Mouse (Mus musculus): ENCODE data around the gene Btbd16. TPM values are rescaled to one million over a fixed set of nuclear protein-coding genes. Genes with fewer than 3 reads are reported as not detected.

Btbd16 gene
- polyA plus RNA-seq, 1 experiment from 2014 or later = not detected

- no peaks in the 10 kb centered on the region for H3K36me3 ChIP-seq (replicated peaks; ENCODE audit: control insufficient read depth, insufficient read depth, low read depth, low read length)
- H3K9me3 ChIP-seq (replicated peaks; ENCODE audit: control insufficient read depth, low read length) = no peaks in the 10 kb centered on the region
- 59% methylated on average over 8 of the region's 8 CpGs for WGBS
- no peaks in the 10 kb centered on the region for H3K4me1 ChIP-seq (ENCODE audit: control insufficient read depth, insufficient read depth, low read length)
- no peak for DNase-seq (ENCODE audit: low spot score)
- H3K27me3 ChIP-seq (ENCODE audit: control insufficient read depth, insufficient read depth, low read length) = no peaks in the 10 kb centered on the region
- no peak overlapping the region for H3K4me2 ChIP-seq (ENCODE audit: low read depth, low read length)
- no peak overlapping the region for H3K4me3 ChIP-seq (ENCODE audit: low read depth, low read length)
- no peak overlapping the region for H3K27ac ChIP-seq (replicated peaks; ENCODE audit: low read depth, low read length)
- no peak for ATAC-seq (replicated peaks; ENCODE audit: insufficient number of reproducible peaks, low FRiP score, low TSS enrichment, low read depth)
- H3K9ac ChIP-seq (replicated peaks; ENCODE audit: low read length) = no peak overlapping the region
Observed at GRCm38 (mm10) chr7:130796786-130797185, 22.9 kb downstream of the Btbd16 start.

- no peaks in the 10 kb centered on the region for H3K9me3 ChIP-seq (replicated peaks; ENCODE audit: control insufficient read depth, low read length)
- no peaks in the 10 kb centered on the region for H3K27me3 ChIP-seq (ENCODE audit: control insufficient read depth, insufficient read depth, low read length)
- no peak overlapping the region for H3K4me2 ChIP-seq (ENCODE audit: low read depth, low read length)
- DNase-seq (ENCODE audit: low spot score) (no peak), ATAC-seq (replicated peaks; ENCODE audit: insufficient number of reproducible peaks, low FRiP score, low TSS enrichment, low read depth) (no peak)
- no peaks in the 10 kb centered on the region for H3K4me1 ChIP-seq (ENCODE audit: control insufficient read depth, insufficient read depth, low read length)
- 88% methylated on average over 6 of the region's 6 CpGs for WGBS
- H3K27ac ChIP-seq (replicated peaks; ENCODE audit: low read depth, low read length) = no peak overlapping the region
- no peak overlapping the region for H3K9ac ChIP-seq (replicated peaks; ENCODE audit: low read length)
- no peaks in the 10 kb centered on the region for H3K36me3 ChIP-seq (replicated peaks; ENCODE audit: control insufficient read depth, insufficient read depth, low read depth, low read length)
- no peak overlapping the region for H3K4me3 ChIP-seq (ENCODE audit: low read depth, low read length)
Observed at GRCm38 (mm10) chr7:130797524-130797923, 23.7 kb downstream of the Btbd16 start.

GRCm38 (mm10) chr7:130799418-130799817 lies 25.5 kb downstream of the Btbd16 start:
- Histone ChIP-seq H3K9me3 (replicated peaks; ENCODE audit: control insufficient read depth, low read length) (no peaks in the 10 kb centered on the region), H3K9ac (replicated peaks; ENCODE audit: low read length) (no peak overlapping the region), H3K4me3 (ENCODE audit: low read depth, low read length) (no peak overlapping the region), H3K27ac (replicated peaks; ENCODE audit: low read depth, low read length) (no peak overlapping the region), H3K36me3 (replicated peaks; ENCODE audit: control insufficient read depth, insufficient read depth, low read depth, low read length) (no peaks in the 10 kb centered on the region), H3K4me1 (ENCODE audit: control insufficient read depth, insufficient read depth, low read length) (no peaks in the 10 kb centered on the region), H3K27me3 (ENCODE audit: control insufficient read depth, insufficient read depth, low read length) (no peaks in the 10 kb centered on the region), H3K4me2 (ENCODE audit: low read depth, low read length) (no peak overlapping the region)
- ATAC-seq (replicated peaks; ENCODE audit: insufficient number of reproducible peaks, low FRiP score, low TSS enrichment, low read depth) (no peak), DNase-seq (ENCODE audit: low spot score) (no peak)
- 91% methylated on average over 10 of the region's 10 CpGs for WGBS

GRCm38 (mm10) chr7:130800681-130801080 lies 26.8 kb downstream of the Btbd16 start:
- no peaks in the 10 kb centered on the region for H3K27me3 ChIP-seq (ENCODE audit: control insufficient read depth, insufficient read depth, low read length)
- H3K4me2 ChIP-seq (ENCODE audit: low read depth, low read length) = no peak overlapping the region
- H3K9ac ChIP-seq (replicated peaks; ENCODE audit: low read length) = no peak overlapping the region
- H3K27ac ChIP-seq (replicated peaks; ENCODE audit: low read depth, low read length) = no peak overlapping the region
- H3K4me3 ChIP-seq (ENCODE audit: low read depth, low read length) = no peak overlapping the region
- H3K4me1 ChIP-seq (ENCODE audit: control insufficient read depth, insufficient read depth, low read length) = no peaks in the 10 kb centered on the region
- H3K9me3 ChIP-seq (replicated peaks; ENCODE audit: control insufficient read depth, low read length) = no peaks in the 10 kb centered on the region
- ATAC-seq (replicated peaks; ENCODE audit: insufficient number of reproducible peaks, low FRiP score, low TSS enrichment, low read depth) = no peak
- no peaks in the 10 kb centered on the region for H3K36me3 ChIP-seq (replicated peaks; ENCODE audit: control insufficient read depth, insufficient read depth, low read depth, low read length)
- 43% methylated on average over 4 of the region's 4 CpGs for WGBS
- DNase-seq (ENCODE audit: low spot score) = no peak

GRCm38 (mm10) chr7:130801811-130802210 lies 27.9 kb downstream of the Btbd16 start:
- Histone ChIP-seq H3K36me3 (replicated peaks; ENCODE audit: control insufficient read depth, insufficient read depth, low read depth, low read length) (no peaks in the 10 kb centered on the region), H3K4me2 (ENCODE audit: low read depth, low read length) (no peak overlapping the region), H3K4me1 (ENCODE audit: control insufficient read depth, insufficient read depth, low read length) (no peaks in the 10 kb centered on the region), H3K4me3 (ENCODE audit: low read depth, low read length) (no peak overlapping the region), H3K27ac (replicated peaks; ENCODE audit: low read depth, low read length) (no peak overlapping the region), H3K9ac (replicated peaks; ENCODE audit: low read length) (no peak overlapping the region), H3K9me3 (replicated peaks; ENCODE audit: control insufficient read depth, low read length) (no peaks in the 10 kb centered on the region), H3K27me3 (ENCODE audit: control insufficient read depth, insufficient read depth, low read length) (no peaks in the 10 kb centered on the region)
- ATAC-seq (replicated peaks; ENCODE audit: insufficient number of reproducible peaks, low FRiP score, low TSS enrichment, low read depth) (no peak), DNase-seq (ENCODE audit: low spot score) (no peak)
- 91% methylated on average over 4 of the region's 4 CpGs for WGBS

- H3K4me1 ChIP-seq (ENCODE audit: control insufficient read depth, insufficient read depth, low read length) = no peaks in the 10 kb centered on the region
- no peaks in the 10 kb centered on the region for H3K9me3 ChIP-seq (replicated peaks; ENCODE audit: control insufficient read depth, low read length)
- whole genome bisulfite sequencing = 87% methylated on average over 8 of the region's 8 CpGs
- H3K9ac ChIP-seq (replicated peaks; ENCODE audit: low read length) = no peak overlapping the region
- no peak overlapping the region for H3K4me2 ChIP-seq (ENCODE audit: low read depth, low read length)
- DNase-seq (ENCODE audit: low spot score) (no peak), ATAC-seq (replicated peaks; ENCODE audit: insufficient number of reproducible peaks, low FRiP score, low TSS enrichment, low read depth) (no peak)
- H3K4me3 ChIP-seq (ENCODE audit: low read depth, low read length) = no peak overlapping the region
- no peaks in the 10 kb centered on the region for H3K27me3 ChIP-seq (ENCODE audit: control insufficient read depth, insufficient read depth, low read length)
- no peaks in the 10 kb centered on the region for H3K36me3 ChIP-seq (replicated peaks; ENCODE audit: control insufficient read depth, insufficient read depth, low read depth, low read length)
- H3K27ac ChIP-seq (replicated peaks; ENCODE audit: low read depth, low read length) = no peak overlapping the region
Observed at GRCm38 (mm10) chr7:130803251-130803825, 29.5 kb downstream of the Btbd16 start.

- DNase-seq (ENCODE audit: low spot score) (no peak), ATAC-seq (replicated peaks; ENCODE audit: insufficient number of reproducible peaks, low FRiP score, low TSS enrichment, low read depth) (no peak)
- Histone ChIP-seq H3K36me3 (replicated peaks; ENCODE audit: control insufficient read depth, insufficient read depth, low read depth, low read length) (no peaks in the 10 kb centered on the region), H3K9me3 (replicated peaks; ENCODE audit: control insufficient read depth, low read length) (no peaks in the 10 kb centered on the region), H3K4me3 (ENCODE audit: low read depth, low read length) (no peak overlapping the region), H3K27ac (replicated peaks; ENCODE audit: low read depth, low read length) (no peak overlapping the region), H3K4me2 (ENCODE audit: low read depth, low read length) (no peak overlapping the region), H3K4me1 (ENCODE audit: control insufficient read depth, insufficient read depth, low read length) (no peaks in the 10 kb centered on the region), H3K27me3 (ENCODE audit: control insufficient read depth, insufficient read depth, low read length) (no peaks in the 10 kb centered on the region), H3K9ac (replicated peaks; ENCODE audit: low read length) (no peak overlapping the region)
- 85% methylated on average over 5 of the region's 5 CpGs for WGBS
Observed at GRCm38 (mm10) chr7:130804991-130805390, 31.1 kb downstream of the Btbd16 start.

- no peak for ATAC-seq (replicated peaks; ENCODE audit: insufficient number of reproducible peaks, low FRiP score, low TSS enrichment, low read depth)
- Histone ChIP-seq H3K27me3 (ENCODE audit: control insufficient read depth, insufficient read depth, low read length) (no peaks in the 10 kb centered on the region), H3K4me1 (ENCODE audit: control insufficient read depth, insufficient read depth, low read length) (no peaks in the 10 kb centered on the region), H3K4me2 (ENCODE audit: low read depth, low read length) (no peak overlapping the region), H3K9ac (replicated peaks; ENCODE audit: low read length) (no peak overlapping the region), H3K36me3 (replicated peaks; ENCODE audit: control insufficient read depth, insufficient read depth, low read depth, low read length) (no peaks in the 10 kb centered on the region), H3K4me3 (ENCODE audit: low read depth, low read length) (no peak overlapping the region), H3K9me3 (replicated peaks; ENCODE audit: control insufficient read depth, low read length) (no peaks in the 10 kb centered on the region), H3K27ac (replicated peaks; ENCODE audit: low read depth, low read length) (no peak overlapping the region)
- no peak for DNase-seq (ENCODE audit: low spot score)
- WGBS = 75% methylated on average over 8 of the region's 8 CpGs
Observed at GRCm38 (mm10) chr7:130807749-130808148, 33.9 kb downstream of the Btbd16 start.
